Mouse (Mus musculus) midbrain, embryonic 10.5 days (tissue): Measurements from ENCODE around the gene Lrrc32. TPM values are rescaled to one million over a fixed set of nuclear protein-coding genes. Genes with fewer than 3 reads are reported as not detected.

Source experiments
- DNase-seq: peaks from one replicate; pipeline ENCODE4 v3.0.0-alpha.2; 2017; ENCODE audit warnings: low spot score
- H3K27ac ChIP-seq: fragments of 300-500 bp; sonication (generic); replicated peaks from 2 replicates; pipeline ENCODE4 v1.5.1; 2016; ENCODE audit warnings: mild to moderate bottlenecking
- H3K27me3 ChIP-seq: fragments of 300-500 bp; sonication (generic); 2 replicates; pipeline ENCODE4 v1.6.1; 2016; ENCODE audit warnings: low read depth, mild to moderate bottlenecking; ENCODE audit not compliant: poor library complexity, severe bottlenecking
- H3K36me3 ChIP-seq: fragments of 300-500 bp; sonication (generic); 2 replicates; pipeline ENCODE4 v1.6.1; 2016; ENCODE audit warnings: mild to moderate bottlenecking, moderate library complexity
- H3K4me1 ChIP-seq: fragments of 300-500 bp; sonication (generic); 2 replicates; pipeline ENCODE4 v1.6.1; 2016
- H3K4me3 ChIP-seq: fragments of 300-500 bp; sonication (generic); 2 replicates; pipeline ENCODE4 v1.5.1; 2016; ENCODE audit warnings: mild to moderate bottlenecking, moderate library complexity
- H3K9me3 ChIP-seq: fragments of 300-500 bp; sonication (generic); replicated peaks from 2 replicates; pipeline ENCODE4 v1.6.1; 2016; ENCODE audit warnings: mild to moderate bottlenecking
- WGBS: fragments of 180-500 bp; shearing (Covaris S2); methylation state at CpG from one replicate; pipeline ENCODE4 v1.1.7; 2016; 5-methylcytosine and 5-hydroxymethylcytosine counted together
- polyA plus RNA-seq: library from polyadenylated mRNA; unstranded; fragments of >200 nt; fragmentation: Nextera tagmentation; extraction: Ambion mirVana; gene quantifications from 2 replicates; pipeline ENCODE4 v1.2.1, GENCODE M21; 2016

Lrrc32 gene
- polyA plus RNA-seq, 1 experiment from 2014 or later = 5.2 TPM

GRCm38 (mm10) chr7:98548839-98549238 lies 59.8 kb downstream of the Lrrc32 start:
- DNase-seq = no peak
- WGBS = 41% methylated on average over 3 of the region's 3 CpGs

GRCm38 (mm10) chr7:98550596-98550995 lies 61.5 kb downstream of the Lrrc32 start:
- Histone ChIP-seq H3K27me3 (no peaks in the 10 kb centered on the region), H3K4me3 (no peak overlapping the region), H3K9me3 (no peaks in the 10 kb centered on the region), H3K4me1 (peaks cover 9% of the 10 kb centered on the region), H3K27ac (peak overlapping the region; percentile 47; the same call in 1 of the 2 replicates), H3K36me3 (no peaks in the 10 kb centered on the region)
- no peak for DNase-seq
- WGBS = 45% methylated on average over 2 of the region's 2 CpGs

More at GRCm38 (mm10) chr7:98548839-98549238, 59.8 kb downstream of the Lrrc32 start:
- Histone ChIP-seq H3K4me1 (peaks cover 17% of the 10 kb centered on the region), H3K27ac (no peak overlapping the region), H3K4me3 (no peak overlapping the region), H3K36me3 (no peaks in the 10 kb centered on the region), H3K9me3 (no peaks in the 10 kb centered on the region), H3K27me3 (no peaks in the 10 kb centered on the region)

- Histone ChIP-seq H3K4me1 (peaks cover 9% of the 10 kb centered on the region), H3K36me3 (no peaks in the 10 kb centered on the region), H3K9me3 (no peaks in the 10 kb centered on the region), H3K27ac (no peak overlapping the region), H3K4me3 (no peak overlapping the region), H3K27me3 (no peaks in the 10 kb centered on the region)
- DNase-seq = no peak
- 72% methylated on average over 3 of the region's 3 CpGs for WGBS
Observed at GRCm38 (mm10) chr7:98551041-98551440, 62.0 kb downstream of the Lrrc32 start.

Other genes starting within 250 kb of the Lrrc32 start
- 19.4 and 19.5 TPM in 2 replicates for gene Acer3, start 168.1 kb upstream of the Lrrc32 start, polyA plus RNA-seq
- gene Tsku, start 128.0 kb upstream of the Lrrc32 start, polyA plus RNA-seq = 7.7 and 10.0 TPM in 2 replicates
- not detected in 2 replicates for gene Gucy2d, start 48.9 kb upstream of the Lrrc32 start, polyA plus RNA-seq
- gene Emsy, start 167.5 kb downstream of the Lrrc32 start, polyA plus RNA-seq = 38.1 and 42.9 TPM in 2 replicates
- 60.6 and 63.9 TPM in 2 replicates for gene Thap12, start 213.8 kb downstream of the Lrrc32 start, polyA plus RNA-seq